Mouse (Mus musculus) B cell, adult (primary cell): Measurements from ENCODE around the gene Gcnt7. TPM values are rescaled to one million over a fixed set of nuclear protein-coding genes. Genes with fewer than 3 reads are reported as not detected.

Experiments used
- total RNA-seq: library from RNA; stranded (reverse); gene quantifications from 4 replicates; pipeline ENCODE4 v1.2.4, GENCODE M21; 2023; ENCODE audit not compliant: inconsistent age

Gene Gcnt7
- not detected in 4 replicates for total RNA-seq

GRCm38 (mm10) chr2:172458496-172458895 lies at the start of gene Gcnt7:
Gene Gcnt7, minus strand, starts transcription at chr2:172458596.

DNA sequence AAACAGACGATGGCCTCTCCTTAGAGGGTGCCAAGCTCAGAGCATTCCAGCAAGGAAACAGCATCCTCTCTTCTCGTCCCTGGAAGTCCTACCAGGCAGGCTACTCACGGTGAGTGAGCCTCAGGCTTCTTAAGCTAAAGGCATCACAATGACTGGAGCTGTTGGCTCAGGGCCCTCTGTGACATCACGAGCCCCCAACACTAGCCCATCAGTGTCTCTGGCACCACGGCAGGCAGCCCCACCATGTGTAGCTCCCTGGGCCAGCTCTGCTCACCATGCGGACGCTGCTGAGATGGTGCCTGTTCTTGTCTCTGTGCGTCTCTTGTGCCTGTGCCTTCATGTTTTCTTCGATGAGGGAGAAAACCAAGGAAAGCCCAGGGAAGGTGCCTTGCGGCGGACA lies 13.9 kb upstream of the Gcnt7 start, which contains the start of gene Fam209:
Gene Fam209 (plus strand): TSS at position 203 of the 400 bp plus-strand sequence.

DNA sequence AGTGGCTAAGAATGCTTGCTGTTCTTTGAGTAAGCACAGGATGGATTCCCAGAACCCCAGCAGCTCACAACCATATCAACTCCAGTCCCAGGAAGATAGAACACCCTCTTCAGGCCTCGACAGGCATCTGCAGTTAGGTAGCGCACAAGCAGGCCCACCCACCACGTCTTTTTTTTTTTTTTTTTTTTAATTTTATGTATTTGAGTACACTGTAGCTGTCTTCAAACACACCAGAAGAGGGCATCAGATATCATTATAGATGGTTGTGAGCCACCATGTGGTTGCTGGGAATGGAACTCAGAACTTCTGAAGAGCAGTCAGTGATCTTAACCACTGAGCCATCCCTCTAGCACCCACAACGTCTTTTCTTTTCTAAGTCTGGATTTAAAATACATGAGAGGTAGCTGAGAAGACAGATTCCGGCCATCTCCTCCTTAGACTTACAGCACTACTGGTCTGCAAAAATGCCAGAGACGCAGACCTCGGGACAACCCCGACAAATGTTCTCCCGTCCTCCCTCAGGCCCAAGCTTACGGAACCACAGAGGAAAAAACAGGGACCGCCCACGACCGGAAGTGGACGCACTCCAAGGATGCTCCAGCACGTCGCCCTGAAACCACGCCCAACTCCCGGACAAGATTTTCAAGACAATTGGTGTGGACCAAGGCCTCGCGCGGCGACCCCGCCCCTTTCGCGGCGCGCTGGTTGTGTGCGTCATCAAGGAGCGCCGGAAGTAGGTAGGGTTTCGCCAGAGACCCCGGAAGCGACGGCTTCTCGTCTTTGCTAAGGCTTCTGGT lies 18.4 kb downstream of the Gcnt7 start, which contains the start of gene Rtf2:
Gene Rtf2 (plus strand): TSS at position 714 of the 797 bp plus-strand sequence.

Other genes starting within 250 kb of the Gcnt7 start
- not detected in 4 replicates for gene Mc3r, start 210.1 kb downstream of the Gcnt7 start, total RNA-seq
- gene Fam210b, start 113.0 kb downstream of the Gcnt7 start, total RNA-seq: 8.8 to 9.5 TPM (median 9.2 TPM) in 4 replicates
- 6.5 to 7.1 TPM (median 6.8 TPM) in 4 replicates for gene Aurka, start 88.1 kb downstream of the Gcnt7 start, total RNA-seq
- gene Cstf1, start 87.9 kb downstream of the Gcnt7 start, total RNA-seq: 37.5 to 43.0 TPM (median 41.8 TPM) in 4 replicates
- 2.2 to 3.6 TPM (median 2.6 TPM) in 4 replicates for gene Cass4, start 64.8 kb downstream of the Gcnt7 start, total RNA-seq
- 74.9 to 85.6 TPM (median 79.2 TPM) in 4 replicates for gene Rtf2, start 18.0 kb downstream of the Gcnt7 start, total RNA-seq
- gene Fam209, start 13.9 kb upstream of the Gcnt7 start, total RNA-seq: 6.0 to 9.0 TPM (median 7.8 TPM) in 4 replicates
- gene Tfap2c, start 91.0 kb upstream of the Gcnt7 start, total RNA-seq: not detected in 4 replicates